Mouse (Mus musculus) adipose tissue, adult 10 weeks (tissue): ENCODE results near the gene Nxf1. TPM values are rescaled to one million over a fixed set of nuclear protein-coding genes. Genes with fewer than 3 reads are reported as not detected.

Experiments used
- polyA plus RNA-seq: library from polyadenylated mRNA; stranded (reverse); fragments of 350-450 nt; fragmentation: Illumina TruSeq; extraction: RNeasy Lipid Tissue Mini Kit (QIAGEN cat#74804); gene quantifications from one replicate; pipeline ENCODE4 v1.2.3, GENCODE M21; 2014; ENCODE audit warnings: low read depth, low replicate concordance

Gene Nxf1
- 150 TPM for polyA plus RNA-seq

GRCm38 (mm10) chr19:8756635-8757387 is at the start of gene Nxf1:
Gene Nxf1, plus strand, starts transcription at chr19:8757073.

GRCm38 (mm10) chr19:8722907-8723573 is 33.8 kb upstream of the Nxf1 start, which contains the start of gene Slc3a2:
Gene Slc3a2, minus strand, starts transcription at chr19:8723369.

GRCm38 (mm10) chr19:8735389-8736159 is 21.3 kb upstream of the Nxf1 start, which contains the start of gene Wdr74:
Gene Wdr74, plus strand, starts transcription at chr19:8735827.

GRCm38 (mm10) chr19:8740603-8741002 is 16.3 kb upstream of the Nxf1 start, which contains the start of gene 1700092M07Rik:
Gene 1700092M07Rik, plus strand, starts transcription at chr19:8740718.

GRCm38 (mm10) chr19:8741243-8741869 is 15.5 kb upstream of the Nxf1 start, which contains the start of gene Stx5a:
Gene Stx5a, plus strand, starts transcription at chr19:8741413.

GRCm38 (mm10) chr19:8770567-8771270 is 13.8 kb downstream of the Nxf1 start, which contains the start of gene Tmem223:
Gene Tmem223, plus strand, starts transcription at chr19:8770996.

GRCm38 (mm10) chr19:8774086-8774835 is 17.4 kb downstream of the Nxf1 start, which contains the start of gene Tmem179b:
Gene Tmem179b, minus strand, starts transcription at chr19:8774467.

GRCm38 (mm10) chr19:8786008-8786781 is 29.3 kb downstream of the Nxf1 start, which contains the start of gene Taf6l:
Gene Taf6l, minus strand, starts transcription at chr19:8786417.

GRCm38 (mm10) chr19:8798264-8798946 is 41.5 kb downstream of the Nxf1 start, which contains the start of gene Polr2g:
Gene Polr2g, minus strand, starts transcription at chr19:8798577.

GRCm38 (mm10) chr19:8802130-8802821 is 45.4 kb downstream of the Nxf1 start, which contains the start of gene Zbtb3:
Gene Zbtb3, plus strand, starts transcription at chr19:8802555.

GRCm38 (mm10) chr19:8818801-8819595 is 62.1 kb downstream of the Nxf1 start, which contains the start of gene Ttc9c:
Gene Ttc9c, minus strand, starts transcription at chr19:8819333.

GRCm38 (mm10) chr19:8819596-8820423 is 62.9 kb downstream of the Nxf1 start, which contains the start of gene Hnrnpul2:
Gene Hnrnpul2, plus strand, starts transcription at chr19:8820010.

